Mouse (Mus musculus): ENCODE data around the gene Nupr1. TPM values are rescaled to one million over a fixed set of nuclear protein-coding genes. Genes with fewer than 3 reads are reported as not detected.

Gene Nupr1
- polyA plus RNA-seq, 1 experiment: 41.2 TPM

GRCm38 (mm10) chr7:126625807-126626600, 4.7 kb downstream of the Nupr1 start:
- TF ChIP-seq POLR2A (IDR thresholded peaks at IDR 0.05; ENCODE audit: borderline replicate concordance, low read depth, low read length): no peak
- Histone ChIP-seq H3K27ac (ENCODE audit: insufficient read depth, low read depth, low read length) (peak overlapping the region; percentile 89), H3K4me3 (ENCODE audit: insufficient read depth, low read length) (peak overlapping the region; percentile 42), H3K4me1 (ENCODE audit: control insufficient read depth, insufficient read depth, low read length) (peaks cover 80% of the 10 kb centered on the region)

GRCm38 (mm10) chr7:126625369-126625768, 5.3 kb downstream of the Nupr1 start:
- peaks cover 77% of the 10 kb centered on the region for H3K4me1 ChIP-seq (ENCODE audit: control insufficient read depth, insufficient read depth, low read length)
- TF ChIP-seq CTCF (IDR thresholded peaks at IDR 0.05; ENCODE audit: low read depth, low read length): no peak
- no peak for TF ChIP-seq POLR2A (IDR thresholded peaks at IDR 0.05; ENCODE audit: borderline replicate concordance, low read depth, low read length)
- H3K4me3 ChIP-seq (ENCODE audit: insufficient read depth, low read length): peak overlapping the region; percentile 42
- H3K27ac ChIP-seq (ENCODE audit: insufficient read depth, low read depth, low read length): peak overlapping the region; percentile 89

DNA sequence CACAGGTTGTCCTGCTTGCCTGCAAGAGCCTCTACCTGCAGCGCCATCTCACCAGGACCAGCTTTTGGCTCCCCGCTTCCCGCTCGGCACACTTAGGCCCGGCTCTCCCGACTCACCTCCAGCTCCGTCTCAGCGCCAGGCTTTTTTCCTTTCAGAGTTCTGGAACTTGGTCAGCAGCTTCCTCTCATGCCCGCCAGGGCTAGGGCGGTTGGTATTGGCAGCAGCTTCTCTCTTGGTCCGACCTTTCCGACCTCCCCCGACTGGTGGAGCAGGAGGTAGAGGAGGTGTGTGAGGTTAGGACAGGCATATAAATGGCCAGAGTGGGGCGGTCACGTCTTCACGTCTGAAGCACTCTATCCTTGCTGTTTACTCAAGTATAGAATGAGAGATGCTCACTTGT, 5.9 kb downstream of the Nupr1 start:
- Histone ChIP-seq H3K4me1 (ENCODE audit: control insufficient read depth, insufficient read depth, low read length) (peaks cover 75% of the 10 kb centered on the region), H3K27ac (ENCODE audit: insufficient read depth, low read depth, low read length) (peak overlapping the region; percentile 89), H3K4me3 (ENCODE audit: insufficient read depth, low read length) (peak overlapping the region; percentile 42)
- TF ChIP-seq POLR2A (IDR thresholded peaks at IDR 0.05; ENCODE audit: borderline replicate concordance, low read depth, low read length) (no peak), CTCF (IDR thresholded peaks at IDR 0.05; ENCODE audit: low read depth, low read length) (no peak)

- Histone ChIP-seq H3K27ac (ENCODE audit: insufficient read depth, low read depth, low read length) (no peak overlapping the region), H3K4me1 (ENCODE audit: control insufficient read depth, insufficient read depth, low read length) (peaks cover 61% of the 10 kb centered on the region), H3K4me3 (ENCODE audit: insufficient read depth, low read length) (no peak overlapping the region)
- TF ChIP-seq CTCF (IDR thresholded peaks at IDR 0.05; ENCODE audit: low read depth, low read length): no peak
- TF ChIP-seq POLR2A (IDR thresholded peaks at IDR 0.05; ENCODE audit: borderline replicate concordance, low read depth, low read length): no peak
Measured at GRCm38 (mm10) chr7:126623381-126623780, 7.3 kb downstream of the Nupr1 start.

- Histone ChIP-seq H3K27ac (ENCODE audit: insufficient read depth, low read depth, low read length) (peak overlapping the region; percentile 47), H3K4me1 (ENCODE audit: control insufficient read depth, insufficient read depth, low read length) (peaks cover 47% of the 10 kb centered on the region), H3K4me3 (ENCODE audit: insufficient read depth, low read length) (no peak overlapping the region)
- TF ChIP-seq POLR2A (IDR thresholded peaks at IDR 0.05; ENCODE audit: borderline replicate concordance, low read depth, low read length) (no peak), CTCF (IDR thresholded peaks at IDR 0.05; ENCODE audit: low read depth, low read length) (no peak)
Measured at GRCm38 (mm10) chr7:126621452-126622359, 9.0 kb downstream of the Nupr1 start.

DNA sequence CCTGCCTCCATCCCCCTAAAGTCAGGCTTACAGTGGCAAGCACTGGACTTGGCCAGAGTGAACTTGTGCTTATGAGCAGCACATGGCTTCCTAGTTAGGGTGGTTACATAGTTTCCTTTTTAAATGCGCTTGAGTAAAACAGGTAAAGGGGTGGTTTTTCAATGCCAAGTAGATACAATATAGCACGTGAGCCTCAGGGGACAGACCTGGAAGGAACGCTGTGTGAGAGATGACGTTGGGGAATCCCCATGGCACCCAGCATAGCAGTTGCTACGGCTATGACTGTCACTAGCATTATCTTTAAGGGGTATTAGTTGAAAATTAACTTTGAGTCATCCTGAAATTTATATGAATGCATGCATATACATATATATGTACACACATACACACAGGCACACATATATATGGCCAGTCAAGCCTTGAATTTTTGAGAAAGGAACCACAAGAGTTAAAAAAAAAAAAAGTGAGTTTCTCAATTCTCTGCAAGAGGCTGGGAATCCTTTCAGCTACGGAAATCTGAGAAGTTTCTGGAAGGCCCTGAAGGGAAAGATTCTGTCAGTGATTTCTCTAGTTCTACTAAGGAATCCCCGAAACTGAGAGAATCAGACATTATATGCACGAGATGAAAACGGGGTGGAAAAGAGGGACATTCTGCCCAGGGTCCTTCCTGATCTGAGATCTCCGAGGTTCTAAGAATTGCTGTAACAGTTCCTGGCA, 10.9 kb downstream of the Nupr1 start:
- H3K27ac ChIP-seq (ENCODE audit: insufficient read depth, low read depth, low read length): no peak overlapping the region
- H3K4me1 ChIP-seq (ENCODE audit: control insufficient read depth, insufficient read depth, low read length): peaks cover 34% of the 10 kb centered on the region
- H3K4me3 ChIP-seq (ENCODE audit: insufficient read depth, low read length): no peak overlapping the region
- TF ChIP-seq POLR2A (IDR thresholded peaks at IDR 0.05; ENCODE audit: borderline replicate concordance, low read depth, low read length) (no peak), CTCF (IDR thresholded peaks at IDR 0.05; ENCODE audit: low read depth, low read length) (no peak)

- H3K27ac ChIP-seq (ENCODE audit: insufficient read depth, low read depth, low read length): no peak overlapping the region
- H3K4me3 ChIP-seq (ENCODE audit: insufficient read depth, low read length): no peak overlapping the region
- TF ChIP-seq CTCF (IDR thresholded peaks at IDR 0.05; ENCODE audit: low read depth, low read length) (0 out of 2 replicates have a peak, but pooled peaks have one; percentile 23), POLR2A (IDR thresholded peaks at IDR 0.05; ENCODE audit: borderline replicate concordance, low read depth, low read length) (no peak)
- H3K4me1 ChIP-seq (ENCODE audit: control insufficient read depth, insufficient read depth, low read length): peaks cover 8% of the 10 kb centered on the region
Measured at GRCm38 (mm10) chr7:126616707-126617106, 14.0 kb downstream of the Nupr1 start.

DNA sequence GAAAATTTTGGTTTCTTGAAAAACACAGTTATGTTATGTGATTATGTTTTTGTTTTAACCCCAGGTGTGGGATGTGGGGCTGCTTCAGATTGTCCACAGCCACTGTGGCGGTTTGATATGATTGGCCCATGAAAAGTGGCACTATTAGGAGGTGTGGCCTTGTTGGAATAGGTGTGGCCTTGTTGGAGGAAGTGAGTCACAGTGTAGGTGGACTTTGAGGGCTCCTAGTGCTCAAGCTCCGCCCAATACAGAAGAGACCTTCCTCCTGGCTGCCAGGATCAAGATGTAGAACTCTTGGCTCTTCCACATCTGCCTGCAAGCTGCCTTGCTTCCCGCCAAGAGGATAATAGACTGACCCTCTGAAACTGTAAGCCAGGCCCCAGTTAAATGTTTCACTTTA, 17.9 kb downstream of the Nupr1 start:
- peaks cover 3% of the 10 kb centered on the region for H3K4me1 ChIP-seq (ENCODE audit: control insufficient read depth, insufficient read depth, low read length)
- no peak overlapping the region for H3K27ac ChIP-seq (ENCODE audit: insufficient read depth, low read depth, low read length)
- TF ChIP-seq POLR2A (IDR thresholded peaks at IDR 0.05; ENCODE audit: borderline replicate concordance, low read depth, low read length) (no peak), CTCF (IDR thresholded peaks at IDR 0.05; ENCODE audit: low read depth, low read length) (no peak)
- no peak overlapping the region for H3K4me3 ChIP-seq (ENCODE audit: insufficient read depth, low read length)

DNA sequence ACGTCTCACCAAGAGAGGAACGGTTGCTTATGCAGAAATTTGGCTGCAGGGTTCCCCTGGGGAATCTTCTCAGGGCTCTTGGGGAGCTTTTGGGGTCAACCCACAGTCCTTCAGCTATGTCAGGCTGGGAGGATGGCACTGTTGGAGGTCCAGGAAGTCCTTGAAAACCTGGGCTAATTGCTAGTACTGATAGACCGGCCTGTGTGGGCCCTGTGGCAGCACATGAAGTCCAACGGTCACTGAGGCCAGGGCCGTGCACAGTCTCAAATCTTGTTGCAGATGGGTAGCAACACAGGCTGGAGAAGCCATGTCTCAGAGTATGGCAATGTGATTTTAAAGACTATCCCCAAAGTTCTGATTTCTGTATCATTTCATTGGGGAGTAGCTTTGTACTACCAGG, 22.9 kb downstream of the Nupr1 start:
- H3K4me1 ChIP-seq (ENCODE audit: control insufficient read depth, insufficient read depth, low read length): peaks cover 28% of the 10 kb centered on the region
- H3K4me3 ChIP-seq (ENCODE audit: insufficient read depth, low read length): no peak overlapping the region
- H3K27ac ChIP-seq (ENCODE audit: insufficient read depth, low read depth, low read length): no peak overlapping the region
- TF ChIP-seq CTCF (IDR thresholded peaks at IDR 0.05; ENCODE audit: low read depth, low read length): no peak
- TF ChIP-seq POLR2A (IDR thresholded peaks at IDR 0.05; ENCODE audit: borderline replicate concordance, low read depth, low read length): no peak
